ENCODE assay signal across 20 mouse cellular contexts in the genomic region with DNA sequence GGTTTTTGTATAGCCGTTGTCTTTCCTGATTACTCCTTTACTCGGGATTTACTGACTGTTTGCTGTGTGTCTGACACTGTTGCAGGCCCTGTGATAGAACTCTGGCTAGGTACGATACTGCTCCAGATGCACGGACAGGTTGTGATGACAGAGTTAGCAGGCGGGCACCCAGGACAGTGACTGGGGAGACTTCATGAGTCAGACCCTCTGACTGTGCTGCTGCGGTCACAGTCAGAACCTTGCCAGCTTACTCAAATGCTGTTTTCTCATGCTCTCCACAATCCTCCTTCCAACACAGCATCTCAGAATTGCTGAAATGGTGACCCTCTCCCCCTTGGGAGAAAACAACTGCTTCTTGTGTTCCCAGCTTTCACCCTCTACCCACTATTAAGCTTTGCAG. TPM values are rescaled to one million over a fixed set of nuclear protein-coding genes. Genes with fewer than 3 reads are reported as not detected.
DNase-seq lines count a peak whose midpoint lies in the region; ATAC-seq and TF ChIP-seq lines count a peak whose summit lies in the region.
"Had no signal": no experiment of that assay in that cellular context is flagged by ENCODE, and none has a peak within 500 bp of the region (broad histone marks: within the 10 kb centered on the region; RNA-seq: fewer than 3 reads in every experiment).

No protein-coding gene starts in this region.

- TF ChIP-seq CTCF in C2C12 (IDR thresholded peaks at IDR 0.05; ENCODE audit: control insufficient read depth, insufficient read depth, insufficient read length): no peak

- H3ac ChIP-seq in C2C12 (ENCODE audit: control insufficient read depth, insufficient read length, low read depth): no peak overlapping the region

- H3K79me3 ChIP-seq in C2C12 (ENCODE audit: low read depth): no peaks in the 10 kb centered on the region

- no peaks in the 10 kb centered on the region for H3K79me2 ChIP-seq in C2C12 (ENCODE audit: control insufficient read depth, insufficient read depth)

- H3K36me3 ChIP-seq in C2C12 (ENCODE audit: control insufficient read depth, insufficient read depth): no peaks in the 10 kb centered on the region
- H3K36me3 ChIP-seq: embryonic facial prominence, embryonic 10.5 days; embryonic facial prominence, embryonic 12.5 days; forebrain, embryonic 10.5 days; forebrain, embryonic 12.5 days had no signal

- peak; percentile 3 for DNase-seq in adrenal gland, postnatal 25 days
- no peak for DNase-seq in adrenal gland, adult (ENCODE audit: inconsistent age in 2 of 2, low spot score in 1 of 2)
- DNase-seq in 3134 (ENCODE audit: extremely low read depth, insufficient read length, low spot score): peak; percentile 61
- DNase-seq in brain, adult 2 months (ENCODE audit: low read depth, low spot score): peak; percentile 16
- DNase-seq in lung, postnatal 10 days: no peak
- no peak for DNase-seq in ovary, postnatal 10 days (ENCODE audit: low spot score)
- DNase-seq: adrenal gland, adult 2 months; cerebellum, adult 11 months had no signal

- no peaks in the 10 kb centered on the region for H3K27me3 ChIP-seq in C2C12 (ENCODE audit: control insufficient read depth, insufficient read depth, insufficient read length)
- H3K27me3 ChIP-seq: forebrain, embryonic 12.5 days; Patski had no signal

- no peak overlapping the region for H3K4me3 ChIP-seq in C2C12 (ENCODE audit: insufficient read depth, poor library complexity, severe bottlenecking)
- H3K4me3 ChIP-seq: embryonic facial prominence, embryonic 10.5 days; embryonic facial prominence, embryonic 12.5 days; erythroblast, embryonic 14.5 days; forebrain, embryonic 10.5 days; forebrain, embryonic 12.5 days had no signal

- no peak for ATAC-seq in erythroblast, adult 5-6 weeks (replicated peaks; ENCODE audit: low FRiP score, poor library complexity, severe bottlenecking)
- ATAC-seq: activated CD4-positive, CD25-positive, alpha-beta regulatory T cell, adult 4 months; forebrain, embryonic 14.5 days; forebrain, embryonic 16.5 days; Patski had no signal

TF ChIP-seq in C2C12, 6 proteins besides CTCF, POLR2A, EP300 and RAD21:
- TF ChIP-seq FOSL1 (IDR thresholded peaks at IDR 0.05; ENCODE audit: insufficient read depth, low read length, poor library complexity, severe bottlenecking): peak; percentile 42
- no peak for TF ChIP-seq MAX (IDR thresholded peaks at IDR 0.05)

RNA-seq across cellular contexts. Expression of a gene that starts 9.1 kb away (rescaled TPM):
- 16.6 and 18.4 TPM in 2 replicates for total RNA-seq in adrenal gland, postnatal 25 days (2021)
- polyA plus RNA-seq in C2C12 (2012; fragmentation: generic; extraction: Trizol): 8.2 TPM
- total RNA-seq in erythroblast, adult 5-6 weeks (2015; ENCODE audit: low replicate concordance): 10.6 and 30.7 TPM in 2 replicates
- 2.9 and 3.2 TPM in 2 replicates for total RNA-seq in erythroblast, adult 5-6 weeks (2017; ENCODE audit: low replicate concordance)

RNA-seq across cellular contexts. Expression of a gene that starts 51.3 kb away (rescaled TPM):
- 4.8 and 8.1 TPM in 2 replicates for total RNA-seq in adrenal gland, postnatal 25 days (2021)
- not detected for polyA plus RNA-seq in C2C12 (2012; fragmentation: generic; extraction: Trizol)
- total RNA-seq in erythroblast, adult 5-6 weeks (2015; ENCODE audit: low replicate concordance): not detected in 2 replicates
- total RNA-seq in erythroblast, adult 5-6 weeks (2017; ENCODE audit: low replicate concordance): not detected in 2 replicates
- total RNA-seq: ES-E14 had no signal
- polyA plus RNA-seq: activated CD4-positive, CD25-positive, alpha-beta regulatory T cell, adult 4 months; erythroblast, embryonic 14.5 days; forebrain, embryonic 10.5 days; forebrain, embryonic 12.5 days; forebrain, embryonic 16.5 days had no signal

Comparison
In these comparisons a context has a peak if more than half of its experiments do, and no peak if none do; other contexts are left out.
1. DNase-seq: peak in adrenal gland, postnatal 25 days (single experiment), 3134 (single experiment) and brain, adult 2 months (single experiment); none in adrenal gland, adult (0 of 2), lung, postnatal 10 days (single experiment) and ovary, postnatal 10 days (single experiment).